Mouse (Mus musculus): ENCODE measurements around the gene Alk. TPM values are rescaled to one million over a fixed set of nuclear protein-coding genes. Genes with fewer than 3 reads are reported as not detected.

Alk gene
- polyA plus RNA-seq, 1 experiment from 2014 or later = 0.43 TPM

DNA sequence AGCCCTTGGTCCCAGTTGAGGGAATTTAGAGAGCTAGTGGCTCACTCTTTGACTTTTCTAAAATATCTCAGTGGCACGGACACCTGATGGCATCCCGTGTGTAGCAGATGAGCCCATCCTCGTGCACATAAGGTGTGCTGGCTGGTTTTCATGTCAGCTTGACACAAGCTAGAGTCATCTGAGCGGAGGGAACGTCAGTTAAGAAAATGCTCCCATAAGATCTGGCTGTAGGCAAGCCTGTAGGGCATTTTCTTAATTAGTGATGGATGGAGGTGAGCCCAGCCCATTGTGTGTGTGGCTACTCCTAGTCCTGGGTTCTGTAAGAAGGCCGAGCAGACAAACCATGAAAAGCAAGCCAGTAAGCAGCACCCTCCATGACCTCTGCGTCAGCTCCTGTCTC is 732.4 kb downstream of the Alk start:
- Histone ChIP-seq H3K9me3 (replicated peaks) (0 out of 2 replicates have a peak, but pooled peaks cover 4% of the 10 kb centered on the region), H3K27me3 (replicated peaks) (no peaks in the 10 kb centered on the region), H3K36me3 (no peaks in the 10 kb centered on the region), H3K4me1 (replicated peaks) (no peaks in the 10 kb centered on the region; the same call in 1 of the 2 replicates), H3K4me3 (no peak overlapping the region), H3K9ac (no peak overlapping the region), H3K27ac (ENCODE audit: poor library complexity, severe bottlenecking) (no peak overlapping the region), H3K4me2 (no peak overlapping the region)
- ATAC-seq (ENCODE audit: insufficient number of reproducible peaks, low FRiP score) = no peak
- WGBS = 74% methylated on average over 7 of the region's 7 CpGs

DNA sequence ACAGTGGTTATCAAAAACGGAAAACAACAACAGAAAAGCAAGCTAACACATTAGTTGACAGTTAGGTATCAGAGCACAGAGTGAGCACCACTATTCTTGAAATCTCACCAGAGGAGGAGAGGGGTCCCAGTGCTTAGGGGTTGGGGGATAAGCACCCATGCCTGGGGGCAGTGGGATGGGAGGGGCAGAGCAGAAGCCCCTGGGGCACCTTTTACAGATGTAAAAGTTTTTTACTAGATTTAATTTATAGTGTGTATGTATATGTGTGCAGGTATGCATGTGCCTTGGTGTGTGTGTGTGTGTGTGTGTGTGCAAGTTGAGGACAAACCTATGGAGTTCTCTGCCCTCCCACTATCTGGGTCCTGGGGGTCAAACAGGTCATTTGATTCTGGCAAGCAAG is 733.8 kb downstream of the Alk start:
- no peaks in the 10 kb centered on the region for H3K36me3 ChIP-seq
- H3K27ac ChIP-seq (ENCODE audit: poor library complexity, severe bottlenecking) = no peak overlapping the region
- H3K4me3 ChIP-seq = no peak overlapping the region
- H3K9ac ChIP-seq = no peak overlapping the region
- WGBS = 58% methylated on average over 1 of the region's 1 CpGs
- no peaks in the 10 kb centered on the region; the same call in 1 of the 2 replicates for H3K4me1 ChIP-seq (replicated peaks)
- no peaks in the 10 kb centered on the region for H3K27me3 ChIP-seq (replicated peaks)
- H3K9me3 ChIP-seq (replicated peaks) = peaks cover 4% of the 10 kb centered on the region; the same call in 1 of the 2 replicates
- no peak for ATAC-seq (ENCODE audit: insufficient number of reproducible peaks, low FRiP score)
- no peak overlapping the region for H3K4me2 ChIP-seq

DNA sequence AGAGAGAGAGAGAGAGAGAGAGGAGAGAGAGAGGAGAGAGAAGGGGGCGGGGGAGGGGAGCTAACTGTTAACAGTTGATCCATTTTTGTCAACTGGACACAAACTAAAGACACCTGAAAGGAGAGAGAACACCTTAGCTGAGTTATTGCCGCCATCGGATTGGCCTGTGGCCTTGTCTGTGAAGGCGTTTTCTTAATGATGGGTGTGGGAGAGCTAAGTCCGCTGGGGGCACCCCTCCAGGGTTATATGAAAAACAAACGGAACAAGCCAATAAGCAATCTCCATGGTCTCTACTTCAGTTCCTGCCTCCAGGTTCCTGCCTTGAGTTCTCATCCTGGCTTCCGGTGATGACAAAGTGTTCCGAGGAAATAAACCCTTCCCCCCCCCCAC is 734.2 kb downstream of the Alk start:
- H3K36me3 ChIP-seq = no peaks in the 10 kb centered on the region
- H3K9ac ChIP-seq = no peak overlapping the region
- H3K4me2 ChIP-seq = peak overlapping the region; percentile 84
- 80% methylated on average over 8 of the region's 8 CpGs for WGBS
- peaks cover 4% of the 10 kb centered on the region; the same call in 1 of the 2 replicates for H3K9me3 ChIP-seq (replicated peaks)
- H3K27ac ChIP-seq (ENCODE audit: poor library complexity, severe bottlenecking) = no peak overlapping the region
- H3K27me3 ChIP-seq (replicated peaks) = no peaks in the 10 kb centered on the region
- H3K4me3 ChIP-seq = no peak overlapping the region
- H3K4me1 ChIP-seq (replicated peaks) = no peaks in the 10 kb centered on the region; the same call in 1 of the 2 replicates
- ATAC-seq (ENCODE audit: insufficient number of reproducible peaks, low FRiP score) = no peak

DNA sequence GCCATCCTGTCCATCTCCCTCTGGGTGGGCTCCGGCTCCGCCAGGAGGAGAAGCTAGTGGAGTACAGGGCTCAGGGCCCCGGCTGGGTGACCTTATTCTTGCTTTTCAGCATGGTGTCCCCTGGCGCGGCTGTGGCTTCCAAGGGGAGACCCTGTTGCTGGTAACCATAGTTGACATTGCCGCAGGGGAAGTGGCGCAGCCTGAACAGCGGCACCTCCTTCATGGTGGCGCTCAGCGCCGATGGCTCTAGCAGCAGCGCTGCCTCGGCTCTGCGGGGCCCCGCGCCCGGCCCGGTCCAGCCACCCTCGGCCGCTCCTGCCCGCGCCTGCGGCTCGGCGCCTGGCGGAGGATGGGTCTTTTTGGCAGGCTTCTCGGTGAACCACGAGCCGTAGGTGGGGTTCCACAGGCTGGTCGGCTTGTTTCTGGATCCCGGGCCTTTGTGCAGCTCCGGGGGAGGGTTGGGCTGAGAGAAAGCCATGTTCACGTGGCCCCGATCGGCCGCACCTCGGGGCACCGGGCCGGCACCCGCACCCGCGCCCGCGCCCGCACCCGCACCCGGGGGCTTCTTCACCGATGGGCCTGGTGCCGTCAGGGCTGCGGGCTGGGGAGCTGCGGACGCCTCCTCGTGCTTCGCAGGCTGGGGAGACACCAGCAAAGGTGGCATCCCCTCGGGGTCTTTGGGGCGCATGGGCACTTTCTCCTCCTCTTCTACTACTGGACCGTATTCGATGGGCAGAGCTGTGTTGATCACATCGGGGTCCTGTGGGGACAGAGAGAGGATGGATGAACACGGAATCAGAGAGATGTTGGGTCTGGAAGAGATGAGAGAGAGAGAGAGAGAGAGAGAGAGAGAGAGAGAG is 734.8 kb downstream of the Alk start:
- Histone ChIP-seq H3K4me3 (peak overlapping the region; percentile 59), H3K9ac (peak overlapping the region; percentile 82), H3K27me3 (replicated peaks) (no peaks in the 10 kb centered on the region), H3K9me3 (replicated peaks) (peaks cover 4% of the 10 kb centered on the region; the same call in 1 of the 2 replicates), H3K4me1 (replicated peaks) (no peaks in the 10 kb centered on the region), H3K4me2 (peak overlapping the region; percentile 84), H3K27ac (ENCODE audit: poor library complexity, severe bottlenecking) (no peak overlapping the region), H3K36me3 (no peaks in the 10 kb centered on the region)
- WGBS = 7% methylated on average over 58 of the region's 60 CpGs
- ATAC-seq (ENCODE audit: insufficient number of reproducible peaks, low FRiP score) = peak; percentile 75

DNA sequence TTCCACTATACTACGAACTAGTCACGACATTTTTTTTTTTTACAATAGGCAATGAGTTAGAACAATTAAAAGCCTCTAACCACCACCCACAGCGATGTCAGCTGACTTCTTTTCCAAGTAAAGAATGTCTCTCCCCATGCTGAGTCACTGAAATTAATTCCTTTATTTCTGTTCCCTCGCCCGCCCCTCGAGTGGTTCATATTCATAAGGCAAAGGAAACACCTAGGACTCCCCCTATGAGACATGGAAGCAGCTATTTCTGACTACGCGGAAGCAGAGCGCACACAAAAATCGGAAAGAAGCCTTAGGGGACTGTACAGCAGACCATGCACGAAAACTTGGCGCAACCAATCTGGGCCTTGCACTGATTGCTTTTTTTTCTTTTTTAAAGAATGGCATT is 735.6 kb downstream of the Alk start:
- Histone ChIP-seq H3K4me3 (no peak overlapping the region), H3K36me3 (no peaks in the 10 kb centered on the region), H3K9ac (no peak overlapping the region), H3K9me3 (replicated peaks) (peaks cover 4% of the 10 kb centered on the region; the same call in 1 of the 2 replicates), H3K27me3 (replicated peaks) (no peaks in the 10 kb centered on the region), H3K27ac (ENCODE audit: poor library complexity, severe bottlenecking) (no peak overlapping the region), H3K4me1 (replicated peaks) (0 out of 2 replicates have a peak, but pooled peaks cover under 1% of the 10 kb centered on the region), H3K4me2 (no peak overlapping the region)
- 83% methylated on average over 12 of the region's 12 CpGs for WGBS
- ATAC-seq (ENCODE audit: insufficient number of reproducible peaks, low FRiP score) = no peak

DNA sequence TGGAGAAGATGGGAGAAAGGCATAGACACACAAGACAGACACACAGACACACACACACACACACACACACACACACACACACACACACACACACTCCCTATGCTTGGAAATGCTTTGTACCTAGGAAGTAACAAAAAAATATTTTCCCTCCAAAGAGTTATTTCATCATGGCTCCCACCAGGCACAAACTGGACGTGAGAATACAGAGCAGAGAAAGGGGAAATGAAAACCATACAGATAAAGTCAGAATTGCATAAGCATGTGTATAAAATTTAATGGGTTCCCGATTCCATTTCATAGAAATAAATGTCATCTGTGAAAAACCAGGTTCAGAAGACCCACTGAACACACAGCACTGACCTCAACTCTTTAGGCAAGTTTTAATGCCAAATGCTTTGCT is 736.5 kb downstream of the Alk start:
- Histone ChIP-seq H3K27ac (ENCODE audit: poor library complexity, severe bottlenecking) (no peak overlapping the region), H3K4me1 (replicated peaks) (0 out of 2 replicates have a peak, but pooled peaks cover 4% of the 10 kb centered on the region), H3K27me3 (replicated peaks) (no peaks in the 10 kb centered on the region), H3K4me3 (no peak overlapping the region), H3K4me2 (no peak overlapping the region), H3K36me3 (no peaks in the 10 kb centered on the region), H3K9me3 (replicated peaks) (peaks cover 3% of the 10 kb centered on the region; the same call in 1 of the 2 replicates), H3K9ac (no peak overlapping the region)
- WGBS = 88% methylated on average over 2 of the region's 2 CpGs
- no peak for ATAC-seq (ENCODE audit: insufficient number of reproducible peaks, low FRiP score)

DNA sequence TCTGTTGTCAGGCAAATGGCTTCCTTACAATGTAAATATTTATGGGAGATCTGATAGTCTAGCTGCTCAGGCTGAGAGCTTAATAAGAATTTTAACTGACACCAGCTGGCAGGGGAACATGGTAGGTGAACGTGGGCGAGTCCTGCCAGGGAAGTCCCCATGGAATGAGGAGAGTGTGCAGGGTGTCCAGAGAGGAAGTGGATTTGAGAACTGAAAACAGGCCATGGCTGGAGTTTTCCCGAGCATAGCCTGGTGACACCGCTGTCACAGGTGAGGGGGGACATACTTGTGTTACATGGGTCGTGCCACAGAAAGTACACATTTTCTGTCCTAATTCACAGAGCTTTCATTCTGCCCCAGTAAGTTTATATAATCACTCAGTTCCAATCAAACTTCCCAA is 739.0 kb downstream of the Alk start:
- H3K27me3 ChIP-seq (replicated peaks) = no peaks in the 10 kb centered on the region
- no peak overlapping the region for H3K9ac ChIP-seq
- 0 out of 2 replicates have a peak, but pooled peaks cover 4% of the 10 kb centered on the region for H3K4me1 ChIP-seq (replicated peaks)
- H3K4me3 ChIP-seq = no peak overlapping the region
- no peaks in the 10 kb centered on the region for H3K36me3 ChIP-seq
- H3K9me3 ChIP-seq (replicated peaks) = no peaks in the 10 kb centered on the region; the same call in 1 of the 2 replicates
- ATAC-seq (ENCODE audit: insufficient number of reproducible peaks, low FRiP score) = no peak
- no peak overlapping the region for H3K27ac ChIP-seq (ENCODE audit: poor library complexity, severe bottlenecking)
- H3K4me2 ChIP-seq = no peak overlapping the region
- WGBS = 70% methylated on average over 5 of the region's 5 CpGs

DNA sequence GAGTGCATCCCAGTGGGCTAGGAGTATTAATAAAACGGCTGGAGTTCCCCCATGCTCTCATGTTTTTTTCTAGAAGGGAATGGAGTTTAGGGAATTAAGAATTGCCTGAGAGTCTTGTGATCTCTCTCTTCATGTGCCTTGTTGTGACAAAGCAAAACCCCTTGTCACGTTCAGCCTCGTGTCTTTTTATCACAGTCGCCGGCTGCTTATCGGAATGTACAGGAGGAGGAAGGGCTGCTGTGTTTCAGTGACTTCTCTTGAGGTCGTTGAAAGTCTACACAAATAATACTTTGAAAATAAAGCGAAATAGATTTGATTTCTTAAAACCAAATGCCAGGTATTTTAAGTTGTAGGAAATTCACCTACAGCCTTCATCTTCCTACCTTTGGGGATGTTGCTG is 740.4 kb downstream of the Alk start:
- H3K4me1 ChIP-seq (replicated peaks) = 0 out of 2 replicates have a peak, but pooled peaks cover 4% of the 10 kb centered on the region
- ATAC-seq (ENCODE audit: insufficient number of reproducible peaks, low FRiP score) = peak; percentile 67; the same call in 1 of the 2 replicates
- no peaks in the 10 kb centered on the region for H3K27me3 ChIP-seq (replicated peaks)
- 41% methylated on average over 8 of the region's 8 CpGs for WGBS
- H3K36me3 ChIP-seq = peaks cover 8% of the 10 kb centered on the region
- H3K4me2 ChIP-seq = no peak overlapping the region
- peaks cover 8% of the 10 kb centered on the region for H3K9me3 ChIP-seq (replicated peaks)
- no peak overlapping the region for H3K27ac ChIP-seq (ENCODE audit: poor library complexity, severe bottlenecking)
- H3K9ac ChIP-seq = no peak overlapping the region
- H3K4me3 ChIP-seq = no peak overlapping the region

DNA sequence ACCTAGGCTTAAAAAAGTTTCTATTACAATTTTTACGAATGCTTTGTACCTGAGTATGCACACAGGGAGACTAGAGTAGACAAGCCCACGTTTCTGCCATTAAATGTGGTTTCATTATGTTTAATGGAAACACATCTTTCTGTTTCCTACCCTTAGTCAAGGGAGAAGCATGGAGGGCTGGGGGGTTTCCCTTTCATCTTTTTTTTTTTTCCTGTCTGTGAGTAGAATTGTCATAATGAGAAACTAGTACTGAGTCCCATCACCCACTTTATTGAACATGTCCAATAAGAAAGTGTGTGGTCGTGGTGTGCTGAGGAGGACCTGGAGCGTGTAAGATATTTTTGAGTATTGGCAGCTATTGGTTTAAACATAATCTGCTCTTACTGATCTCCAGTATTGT is 741.5 kb downstream of the Alk start:
- Histone ChIP-seq H3K36me3 (peaks cover 14% of the 10 kb centered on the region), H3K27ac (ENCODE audit: poor library complexity, severe bottlenecking) (no peak overlapping the region), H3K4me2 (no peak overlapping the region), H3K9ac (no peak overlapping the region), H3K4me3 (no peak overlapping the region), H3K9me3 (replicated peaks) (peaks cover 8% of the 10 kb centered on the region), H3K27me3 (replicated peaks) (no peaks in the 10 kb centered on the region), H3K4me1 (replicated peaks) (0 out of 2 replicates have a peak, but pooled peaks cover 4% of the 10 kb centered on the region)
- WGBS = 81% methylated on average over 4 of the region's 4 CpGs
- no peak for ATAC-seq (ENCODE audit: insufficient number of reproducible peaks, low FRiP score)

DNA sequence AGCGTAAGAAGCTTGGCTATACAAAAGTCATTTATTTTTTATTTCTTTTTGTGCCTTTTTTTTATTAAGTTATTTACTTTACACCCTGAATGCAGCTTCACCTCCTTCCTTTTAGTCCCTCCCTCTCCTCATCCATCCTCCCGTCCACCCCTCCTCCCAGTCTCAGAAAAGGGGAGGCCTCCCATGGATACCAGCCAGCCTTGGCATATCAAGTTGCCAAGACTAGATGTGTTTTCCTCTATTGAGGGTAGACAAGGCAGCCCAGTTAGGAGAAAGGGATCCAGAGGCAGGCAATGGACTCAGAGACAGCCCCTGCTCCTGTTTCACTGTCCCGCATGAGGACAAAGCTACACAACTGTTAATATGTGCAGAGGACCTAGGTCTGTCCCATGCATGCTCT is 742.2 kb downstream of the Alk start:
- H3K4me1 ChIP-seq (replicated peaks) = 0 out of 2 replicates have a peak, but pooled peaks cover 4% of the 10 kb centered on the region
- 84% methylated on average over 3 of the region's 3 CpGs for WGBS
- no peaks in the 10 kb centered on the region for H3K27me3 ChIP-seq (replicated peaks)
- H3K4me2 ChIP-seq = no peak overlapping the region
- ATAC-seq (ENCODE audit: insufficient number of reproducible peaks, low FRiP score) = no peak
- peaks cover 8% of the 10 kb centered on the region for H3K9me3 ChIP-seq (replicated peaks)
- H3K27ac ChIP-seq (ENCODE audit: poor library complexity, severe bottlenecking) = no peak overlapping the region
- no peak overlapping the region for H3K9ac ChIP-seq
- no peak overlapping the region for H3K4me3 ChIP-seq
- H3K36me3 ChIP-seq = peaks cover 14% of the 10 kb centered on the region

DNA sequence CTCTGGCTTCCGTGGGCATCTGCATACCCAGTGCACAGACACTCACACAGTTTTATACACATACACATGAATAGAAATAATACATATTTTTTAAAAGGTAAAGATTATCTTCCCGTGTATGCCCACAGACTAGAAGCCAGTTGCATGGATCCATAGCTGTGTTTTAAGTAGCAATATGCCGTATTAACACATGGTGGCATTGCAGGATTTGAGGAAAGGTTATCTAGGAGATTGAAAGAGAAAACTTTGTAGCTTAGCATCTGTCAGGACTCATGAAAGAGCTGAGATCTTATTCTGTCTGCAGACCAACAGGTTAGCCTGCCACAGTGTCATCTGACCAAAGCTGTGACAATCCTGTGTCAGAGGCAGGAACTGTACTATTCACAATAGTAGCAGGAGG is 772.5 kb downstream of the Alk start:
- Histone ChIP-seq H3K9ac (no peak overlapping the region), H3K36me3 (peaks cover 70% of the 10 kb centered on the region), H3K4me1 (replicated peaks) (peaks cover 13% of the 10 kb centered on the region), H3K27ac (ENCODE audit: poor library complexity, severe bottlenecking) (no peak overlapping the region), H3K9me3 (replicated peaks) (no peaks in the 10 kb centered on the region), H3K4me2 (no peak overlapping the region), H3K27me3 (replicated peaks) (no peaks in the 10 kb centered on the region), H3K4me3 (no peak overlapping the region)
- 77% methylated on average over 3 of the region's 3 CpGs for WGBS
- no peak for ATAC-seq (ENCODE audit: insufficient number of reproducible peaks, low FRiP score)
